Mouse (Mus musculus) MN1 (cell line): ENCODE data around the gene Elovl6.

Experiments
- DNase-seq: peaks from one replicate; pipeline ENCODE4 v3.0.0-alpha.2; 2016; ENCODE audit warnings: low spot score

Elovl6 gene

GRCm38 (mm10) chr3:129611626-129612025 is 79.5 kb downstream of the Elovl6 start:
- peak; percentile 19 for DNase-seq

GRCm38 (mm10) chr3:129612311-129613097 is 80.3 kb downstream of the Elovl6 start:
- peak; percentile 22 for DNase-seq

GRCm38 (mm10) chr3:129613756-129614155 is 81.6 kb downstream of the Elovl6 start:
- DNase-seq = no peak

GRCm38 (mm10) chr3:129614216-129614615 is 82.1 kb downstream of the Elovl6 start:
- no peak for DNase-seq

GRCm38 (mm10) chr3:129617450-129617849 is 85.3 kb downstream of the Elovl6 start:
- no peak for DNase-seq

GRCm38 (mm10) chr3:129619194-129619775 is 87.1 kb downstream of the Elovl6 start:
- DNase-seq = no peak

- DNase-seq = no peak
These were observed 88.6 kb downstream of the Elovl6 start for GRCm38 (mm10) chr3:129620802-129621201.

GRCm38 (mm10) chr3:129621255-129621654 is 89.1 kb downstream of the Elovl6 start:
- no peak for DNase-seq

- DNase-seq = no peak
These were observed 90.0 kb downstream of the Elovl6 start for GRCm38 (mm10) chr3:129622120-129622519.

- no peak for DNase-seq
These were observed 90.5 kb downstream of the Elovl6 start for GRCm38 (mm10) chr3:129622705-129623104.

- DNase-seq = no peak
These were observed 92.1 kb downstream of the Elovl6 start for GRCm38 (mm10) chr3:129624193-129624805.

- no peak for DNase-seq
These were observed 95.1 kb downstream of the Elovl6 start for GRCm38 (mm10) chr3:129627281-129627680.

GRCm38 (mm10) chr3:129631018-129631417 is 98.9 kb downstream of the Elovl6 start:
- DNase-seq = no peak

GRCm38 (mm10) chr3:129631857-129632256 is 99.7 kb downstream of the Elovl6 start:
- DNase-seq = no peak

GRCm38 (mm10) chr3:129633518-129633917 is 101.4 kb downstream of the Elovl6 start:
- no peak for DNase-seq

- no peak for DNase-seq
These were observed 102.2 kb downstream of the Elovl6 start for GRCm38 (mm10) chr3:129634260-129634901.

- DNase-seq = no peak
These were observed 105.3 kb downstream of the Elovl6 start for GRCm38 (mm10) chr3:129637446-129637845.

GRCm38 (mm10) chr3:129639701-129640100 is 107.5 kb downstream of the Elovl6 start:
- DNase-seq = no peak

- DNase-seq = no peak
These were observed 108.3 kb downstream of the Elovl6 start for GRCm38 (mm10) chr3:129640211-129641000.

GRCm38 (mm10) chr3:129641621-129642020 is 109.5 kb downstream of the Elovl6 start:
- DNase-seq = no peak

GRCm38 (mm10) chr3:129645409-129645808 is 113.3 kb downstream of the Elovl6 start:
- no peak for DNase-seq

GRCm38 (mm10) chr3:129646781-129647180 is 114.6 kb downstream of the Elovl6 start:
- DNase-seq = no peak
